Comparison of ENCODE assay signal across 25 mouse cellular contexts in the genomic region with DNA sequence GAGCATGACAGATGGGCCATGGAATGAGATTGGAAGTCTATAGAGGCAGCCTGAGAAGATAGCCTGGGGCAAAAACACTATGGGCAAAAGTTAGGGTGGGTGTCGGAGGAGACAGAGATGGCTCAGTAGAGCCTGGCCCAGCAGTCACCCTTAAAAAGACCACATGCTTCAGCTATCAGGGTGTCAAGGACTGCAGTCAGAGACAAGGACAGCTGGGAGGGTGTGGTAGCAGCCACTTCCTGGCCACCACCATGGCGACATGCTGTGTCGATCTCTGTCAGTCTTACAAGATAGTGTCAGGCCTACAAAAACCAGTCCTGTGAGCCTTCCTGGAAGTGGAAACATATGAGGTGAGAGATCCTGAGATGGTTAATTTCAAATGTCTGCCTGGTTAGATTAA. TPM values are rescaled to one million over a fixed set of nuclear protein-coding genes. Genes with fewer than 3 reads are reported as not detected.
A peak's percentile ranks its signal among the peaks of the same experiment; 100 is the strongest.
DNase-seq lines count a peak whose midpoint lies in the region; ATAC-seq and TF ChIP-seq lines count a peak whose summit lies in the region.
"Had no signal": no experiment of that assay in that cellular context is flagged by ENCODE, and none has a peak within 500 bp of the region (broad histone marks: within the 10 kb centered on the region; RNA-seq: fewer than 3 reads in every experiment).

No protein-coding gene starts in this region.

- ATAC-seq in megakaryocyte, adult 5-6 weeks (ENCODE audit: poor library complexity, severe bottlenecking): no peak
- peak; percentile 68 for ATAC-seq in megakaryocyte-erythroid progenitor cell, adult 5-6 weeks (replicated peaks; ENCODE audit: low FRiP score, low TSS enrichment, poor library complexity, severe bottlenecking)
- ATAC-seq in midbrain, embryonic 14.5 days (ENCODE audit: low FRiP score, low TSS enrichment): no peak
- ATAC-seq: hindbrain, postnatal 0 days; intestine, embryonic 15.5 days; midbrain, embryonic 15.5 days had no signal

- H3K4me3 ChIP-seq in gastrocnemius, adult 2 months: no peak overlapping the region; the same call in 1 of the 2 replicates
- peak overlapping the region; percentile 59 for H3K4me3 ChIP-seq in megakaryocyte, embryonic 14.5 days (replicated peaks)
- no peak overlapping the region for H3K4me3 ChIP-seq in midbrain, embryonic 14.5 days (replicated peaks; ENCODE audit: low read depth, low read length)
- H3K4me3 ChIP-seq: embryonic facial prominence, embryonic 15.5 days; forebrain, embryonic 12.5 days; heart, embryonic 15.5 days; intestine, embryonic 15.5 days; limb, embryonic 15.5 days; midbrain, embryonic 15.5 days; neural tube, embryonic 12.5 days had no signal

- no peak for DNase-seq in gastrocnemius, adult 2 months
- no peak for DNase-seq in gastrocnemius, postnatal 36 days
- no peak for DNase-seq in left cerebral cortex, postnatal 4 days
- DNase-seq in midbrain, embryonic 14.5 days: no peak
- DNase-seq: adrenal gland, postnatal 14 days; cerebellum, adult 18-20 months; gastrocnemius, postnatal 25 days; kidney, adult 2 months; kidney, postnatal 36 days; lung, embryonic 14.5 days; right cerebral cortex, adult 18-20 months; spleen, adult 18-20 months; thymus, postnatal 14 days had no signal

- H3K9me3 ChIP-seq in megakaryocyte, embryonic 14.5 days: peaks cover 12% of the 10 kb centered on the region
- no peaks in the 10 kb centered on the region for H3K9me3 ChIP-seq in midbrain, embryonic 14.5 days (ENCODE audit: control insufficient read depth, low read length)
- H3K9me3 ChIP-seq: embryonic facial prominence, embryonic 15.5 days; forebrain, embryonic 12.5 days; G1E; heart, embryonic 15.5 days; intestine, embryonic 15.5 days; limb, embryonic 15.5 days; midbrain, embryonic 15.5 days; neural tube, embryonic 12.5 days had no signal

- H3K27ac ChIP-seq in gastrocnemius, adult 2 months: peak overlapping the region; percentile 48
- no peak overlapping the region for H3K27ac ChIP-seq in midbrain, embryonic 14.5 days (replicated peaks; ENCODE audit: low read depth, low read length)
- H3K27ac ChIP-seq: embryonic facial prominence, embryonic 15.5 days; forebrain, embryonic 12.5 days; heart, embryonic 15.5 days; hindbrain, postnatal 0 days; intestine, embryonic 15.5 days; limb, embryonic 15.5 days; midbrain, embryonic 15.5 days; neural tube, embryonic 12.5 days had no signal

- H3K27me3 ChIP-seq in megakaryocyte, embryonic 14.5 days (replicated peaks): peaks cover 66% of the 10 kb centered on the region
- no peaks in the 10 kb centered on the region for H3K27me3 ChIP-seq in midbrain, embryonic 14.5 days (ENCODE audit: control insufficient read depth, insufficient read depth, low read length)
- H3K27me3 ChIP-seq: embryonic facial prominence, embryonic 15.5 days; forebrain, embryonic 12.5 days; heart, embryonic 15.5 days; intestine, embryonic 15.5 days; limb, embryonic 15.5 days; midbrain, embryonic 15.5 days; neural tube, embryonic 12.5 days had no signal

- peaks cover 12% of the 10 kb centered on the region for H3K4me1 ChIP-seq in megakaryocyte, embryonic 14.5 days
- H3K4me1 ChIP-seq in midbrain, embryonic 14.5 days (ENCODE audit: control insufficient read depth, insufficient read depth, low read length): no peaks in the 10 kb centered on the region
- H3K4me1 ChIP-seq: embryonic facial prominence, embryonic 15.5 days; forebrain, embryonic 12.5 days; heart, embryonic 15.5 days; intestine, embryonic 15.5 days; limb, embryonic 15.5 days; midbrain, embryonic 15.5 days; neural tube, embryonic 12.5 days had no signal

- no peak overlapping the region for H3K9ac ChIP-seq in midbrain, embryonic 14.5 days (replicated peaks; ENCODE audit: low read length)
- H3K9ac ChIP-seq: embryonic facial prominence, embryonic 15.5 days; forebrain, embryonic 12.5 days; heart, embryonic 15.5 days; intestine, embryonic 15.5 days; limb, embryonic 15.5 days; lung, embryonic 14.5 days; midbrain, embryonic 15.5 days; neural tube, embryonic 12.5 days had no signal

- TF ChIP-seq CTCF in gastrocnemius, adult 2 months (IDR thresholded peaks at IDR 0.05): no peak

- intact Hi-C loops in gastrocnemius, adult 2 months (cut with DNase I): loop anchor here (5.0 kb wide), 1 partner anchor 104 kb away; no protein-coding TSS in a partner anchor
- intact Hi-C loops in gastrocnemius, postnatal 36 days (cut with DNase I): no loop called here
- intact Hi-C loops in left cerebral cortex, postnatal 4 days (cut with DNase I): no loop called here

- no peaks in the 10 kb centered on the region for H3K36me3 ChIP-seq in megakaryocyte, embryonic 14.5 days (replicated peaks; ENCODE audit: low read length)
- no peaks in the 10 kb centered on the region for H3K36me3 ChIP-seq in midbrain, embryonic 14.5 days (ENCODE audit: control insufficient read depth, insufficient read depth, low read length)
- H3K36me3 ChIP-seq: embryonic facial prominence, embryonic 15.5 days; forebrain, embryonic 12.5 days; G1E; intestine, embryonic 15.5 days; limb, embryonic 15.5 days; midbrain, embryonic 15.5 days; neural tube, embryonic 12.5 days had no signal

- no peak overlapping the region for H3K4me2 ChIP-seq in midbrain, embryonic 14.5 days (ENCODE audit: low read length)
- H3K4me2 ChIP-seq: embryonic facial prominence, embryonic 15.5 days; forebrain, embryonic 12.5 days; heart, embryonic 15.5 days; intestine, embryonic 15.5 days; limb, embryonic 15.5 days; lung, embryonic 14.5 days; midbrain, embryonic 15.5 days; neural tube, embryonic 12.5 days had no signal

- WGBS in midbrain, embryonic 14.5 days: 80% methylated on average over 3 of the region's 3 CpGs

RNA-seq across cellular contexts. Expression of gene Obscn, which starts 53.1 kb away (rescaled TPM):
- total RNA-seq in gastrocnemius, adult 2 months (2021): 1,000 to 10,000 TPM; 1,792 to 1,942 TPM
- total RNA-seq in gastrocnemius, postnatal 36 days (2021): 1,000 to 10,000 TPM; 1,369 to 1,614 TPM
- 9.6 and 10.4 TPM in 2 replicates for polyA plus RNA-seq in megakaryocyte, embryonic 14.5 days (2012; ENCODE audit: insufficient read depth, low replicate concordance)
- total RNA-seq in megakaryocyte, adult 5-6 weeks (2015): not detected in 2 replicates
- not detected in 2 replicates for total RNA-seq in megakaryocyte, adult 5-6 weeks (2017)
- 0.37 and 0.52 TPM in 2 replicates for total RNA-seq in megakaryocyte-erythroid progenitor cell, adult 5-6 weeks (2014; fragmentation: Nextera tagmentation)
- total RNA-seq in megakaryocyte-erythroid progenitor cell, adult 5-6 weeks (2017): under 0.01 and 0.23 TPM in 2 replicates
- total RNA-seq in left cerebral cortex, postnatal 4 days (2021): 1 to 10 TPM; 4.4 to 4.7 TPM
- 0.37 and 0.43 TPM in 2 replicates for polyA plus RNA-seq in midbrain, embryonic 14.5 days (2014; fragmentation: Nextera tagmentation; extraction: Ambion mirVana)
- polyA plus RNA-seq: forebrain, embryonic 12.5 days had no signal

Comparison
In these comparisons a context has a peak if more than half of its experiments do, and no peak if none do; other contexts are left out.
1. RNA of gene Obscn, which starts 53.1 kb away (total RNA-seq): 1,792 to 1,942 TPM in gastrocnemius, adult 2 months and 1,369 to 1,614 TPM in gastrocnemius, postnatal 36 days; 4.4 to 4.7 TPM in left cerebral cortex, postnatal 4 days, under 0.01 to 0.52 TPM in megakaryocyte-erythroid progenitor cell, adult 5-6 weeks and not detected in megakaryocyte, adult 5-6 weeks; every median in the first group is over 100 times any median in the second.